Mouse (Mus musculus) brain, embryonic 18.5 days (tissue): ENCODE results near the gene Rin2.
A peak's percentile ranks its signal among the peaks of the same experiment; 100 is the strongest.

Experiments used
- DNase-seq: peaks from one replicate; pipeline ENCODE4 v3.0.0-alpha.2; 2012; ENCODE audit warnings: low read depth, low spot score

Gene Rin2

GRCm38 (mm10) chr2:145828603-145829002 is 153.6 kb downstream of the Rin2 start:
- no peak for DNase-seq

- no peak for DNase-seq
Observed at GRCm38 (mm10) chr2:145829231-145829630, 154.2 kb downstream of the Rin2 start.

GRCm38 (mm10) chr2:145830417-145830816 is 155.4 kb downstream of the Rin2 start:
- no peak for DNase-seq

- DNase-seq = peak; percentile 64
Observed at GRCm38 (mm10) chr2:145831949-145832835, 157.2 kb downstream of the Rin2 start.

- no peak for DNase-seq
Observed at GRCm38 (mm10) chr2:145832836-145833221, 157.8 kb downstream of the Rin2 start.

GRCm38 (mm10) chr2:145833341-145833740 is 158.3 kb downstream of the Rin2 start:
- DNase-seq = no peak

GRCm38 (mm10) chr2:145835920-145836319 is 160.9 kb downstream of the Rin2 start:
- no peak for DNase-seq

- no peak for DNase-seq
Observed at GRCm38 (mm10) chr2:145838675-145839074, 163.7 kb downstream of the Rin2 start.

GRCm38 (mm10) chr2:145839565-145840315 is 164.7 kb downstream of the Rin2 start:
- DNase-seq = no peak

- no peak for DNase-seq
Observed at GRCm38 (mm10) chr2:145840320-145840719, 165.3 kb downstream of the Rin2 start.

GRCm38 (mm10) chr2:145840910-145841870 is 166.2 kb downstream of the Rin2 start:
- no peak for DNase-seq

GRCm38 (mm10) chr2:145843322-145843721 is 168.3 kb downstream of the Rin2 start:
- DNase-seq = no peak

- no peak for DNase-seq
Observed at GRCm38 (mm10) chr2:145846595-145846994, 171.6 kb downstream of the Rin2 start.

- DNase-seq = no peak
Observed at GRCm38 (mm10) chr2:145849170-145849905, 174.3 kb downstream of the Rin2 start.

GRCm38 (mm10) chr2:145850779-145851178 is 175.8 kb downstream of the Rin2 start:
- no peak for DNase-seq

GRCm38 (mm10) chr2:145855831-145856230 is 180.8 kb downstream of the Rin2 start:
- no peak for DNase-seq

GRCm38 (mm10) chr2:145857864-145858263 is 182.8 kb downstream of the Rin2 start:
- DNase-seq = no peak

- DNase-seq = no peak
Observed at GRCm38 (mm10) chr2:145859442-145859931, 184.5 kb downstream of the Rin2 start.

GRCm38 (mm10) chr2:145859932-145860801 is 185.2 kb downstream of the Rin2 start:
- DNase-seq = peak; percentile 57
